Mouse (Mus musculus) megakaryocyte, embryonic 14.5 days (primary cell): ENCODE measurements around the gene Arhgap18.

Source experiments
- FLI1 ChIP-seq: IDR thresholded peaks from 2 replicates; pipeline ENCODE4 v1.6.1; 2012; ENCODE audit warnings: low read length, inconsistent platforms, mixed read lengths
- GATA1 ChIP-seq: IDR thresholded peaks from 3 replicates; pipeline ENCODE4 v1.6.1; 2012; ENCODE audit warnings: mixed read lengths, low read length, inconsistent platforms, borderline replicate concordance

GRCm38 (mm10) chr10:26820936-26821335 is 67.7 kb downstream of the Arhgap18 start:
- no peak for TF ChIP-seq GATA1
- TF ChIP-seq FLI1, result no peak
